Mouse (Mus musculus) CH12.LX (cell line): ENCODE results near the gene Gabra2.

Source experiments
- MXI1 ChIP-seq: IDR thresholded peaks from 2 replicates; pipeline ENCODE4 v1.6.1; 2011; ENCODE audit warnings: mild to moderate bottlenecking, low read depth, low read length, improper control_type of control experiment
- POLR2A ChIP-seq: IDR thresholded peaks from 2 replicates; pipeline ENCODE4 v1.6.1; 2011; ENCODE audit warnings: low read depth, mild to moderate bottlenecking, improper control_type of control experiment, low read length
- RCOR1 ChIP-seq: conservative IDR thresholded peaks from 2 replicates; pipeline ENCODE4 v1.6.1; 2012; ENCODE audit warnings: low read depth, mild to moderate bottlenecking, inconsistent platforms, low read length, improper control_type of control experiment
- TBP ChIP-seq: conservative IDR thresholded peaks from 2 replicates; pipeline ENCODE4 v1.6.1; 2011; ENCODE audit warnings: low read depth, low read length, improper control_type of control experiment
- USF1 ChIP-seq: IDR thresholded peaks from 2 replicates; pipeline ENCODE4 v1.6.1; 2014; ENCODE audit warnings: low read depth, mild to moderate bottlenecking, inconsistent platforms, low read length, improper control_type of control experiment

DNA sequence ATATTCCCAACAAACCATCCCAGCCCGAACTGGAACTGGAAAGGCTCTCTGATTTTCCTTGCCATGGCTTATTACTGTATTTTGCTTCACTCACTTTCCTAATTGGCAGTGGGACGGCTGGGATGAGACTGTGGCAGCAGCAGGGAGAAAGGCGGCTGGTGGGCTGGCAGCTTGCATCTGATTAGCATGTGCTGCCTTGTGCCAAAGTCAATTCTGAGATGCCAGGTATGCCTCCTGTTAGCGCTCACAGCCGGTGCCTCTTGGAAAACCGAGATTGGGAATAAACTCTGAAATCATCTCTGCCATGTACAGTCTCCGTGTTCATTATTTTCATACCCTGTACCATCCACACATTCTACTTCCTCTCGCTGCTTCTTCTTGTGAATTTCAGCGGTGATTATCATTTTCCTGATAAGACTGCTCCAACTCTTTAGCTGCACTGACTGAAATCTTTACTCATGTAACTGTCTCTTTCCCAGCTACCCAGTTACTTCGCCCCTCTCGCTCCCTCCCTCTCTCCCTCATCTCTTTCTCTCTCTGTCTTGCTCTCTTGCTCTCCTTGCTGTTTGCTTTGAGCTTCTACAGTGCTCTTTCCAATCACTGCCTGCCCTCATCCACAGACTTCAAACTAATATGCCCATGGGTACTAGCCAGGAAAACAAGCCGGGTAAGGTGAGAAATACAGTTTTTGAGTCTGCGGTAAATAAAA lies 99.9 kb downstream of the Gabra2 start:
- TF ChIP-seq RCOR1: no peak
- no peak for TF ChIP-seq MXI1
- no peak for TF ChIP-seq USF1
- no peak for TF ChIP-seq POLR2A
- TF ChIP-seq TBP: no peak
